Mouse (Mus musculus) lung, postnatal 0 days (tissue): ENCODE data around the gene Trip11. TPM values are rescaled to one million over a fixed set of nuclear protein-coding genes. Genes with fewer than 3 reads are reported as not detected.

Experiments used
- ATAC-seq: fragments of 200-750 bp; cut with Nextera tagmentation; 2 replicates; pipeline ENCODE4 v1.8.0; 2017; ENCODE audit warnings: moderate library complexity
- DNase-seq: peaks from one replicate; pipeline ENCODE4 v3.0.0-alpha.2; 2016; ENCODE audit warnings: low spot score
- H3K27ac ChIP-seq: fragments of 300-500 bp; sonication (generic); 2 replicates; pipeline ENCODE4 v1.5.1; 2014; ENCODE audit warnings: antibody characterized with exemption, mild to moderate bottlenecking, low read length, mixed read lengths
- H3K27me3 ChIP-seq: fragments of 300-500 bp; sonication (generic); replicated peaks from 2 replicates; pipeline ENCODE4 v1.6.1; 2014; ENCODE audit warnings: low read length, mixed read lengths; ENCODE audit not compliant: insufficient read depth
- H3K36me3 ChIP-seq: fragments of 300-500 bp; sonication (generic); 2 replicates; pipeline ENCODE4 v1.6.1; 2014; ENCODE audit warnings: low read length, mixed read lengths; ENCODE audit not compliant: insufficient read depth
- H3K4me1 ChIP-seq: fragments of 300-500 bp; sonication (generic); 2 replicates; pipeline ENCODE4 v1.6.1; 2014; ENCODE audit warnings: antibody characterized with exemption, low read depth, low read length, mixed read lengths; ENCODE audit not compliant: insufficient read depth
- H3K4me2 ChIP-seq: fragments of 300-500 bp; sonication (generic); replicated peaks from 2 replicates; pipeline ENCODE4 v1.6.1; 2014; ENCODE audit warnings: low read depth, mild to moderate bottlenecking, low read length, moderate library complexity, mixed read lengths
- H3K4me3 ChIP-seq: fragments of 300-500 bp; sonication (generic); 2 replicates; pipeline ENCODE4 v1.5.1; 2014; ENCODE audit warnings: low read depth, low read length
- H3K9ac ChIP-seq: fragments of 300-500 bp; sonication (generic); replicated peaks from 2 replicates; pipeline ENCODE4 v1.6.1; 2014; ENCODE audit warnings: low read depth, mild to moderate bottlenecking
- H3K9me3 ChIP-seq: fragments of 300-500 bp; sonication (generic); 2 replicates; pipeline ENCODE4 v1.6.1; 2016; ENCODE audit warnings: low read length, mixed read lengths
- CTCF ChIP-seq: IDR thresholded peaks from 2 replicates; pipeline ENCODE4 v1.5.1; 2016; ENCODE audit warnings: antibody characterized with exemption, mild to moderate bottlenecking
- EP300 ChIP-seq: IDR thresholded peaks from 2 replicates; pipeline ENCODE4 v1.6.1; 2016; ENCODE audit warnings: antibody characterized with exemption, mild to moderate bottlenecking, control low read depth
- WGBS: fragments of 180-500 bp; shearing (Covaris S2); extraction: QIAGEN DNeasy Blood & Tissue Kit; methylation state at CpG from one replicate; pipeline ENCODE4 v1.1.7; 2014; 5-methylcytosine and 5-hydroxymethylcytosine counted together
- polyA plus RNA-seq: library from polyadenylated mRNA; unstranded; fragments of >200 nt; fragmentation: Nextera tagmentation; extraction: Ambion mirVana; gene quantifications from 2 replicates; pipeline ENCODE4 v1.2.1, GENCODE M21; 2015

Trip11 gene
- polyA plus RNA-seq, 1 experiment from 2014 or later = 30.8 TPM

- no peaks in the 10 kb centered on the region for H3K9me3 ChIP-seq
- H3K27ac ChIP-seq = no peak overlapping the region
- TF ChIP-seq EP300 = no peak
- no peak for TF ChIP-seq CTCF
- no peaks in the 10 kb centered on the region for H3K4me1 ChIP-seq
- WGBS = 64% methylated on average over 4 of the region's 4 CpGs
- H3K27me3 ChIP-seq = no peaks in the 10 kb centered on the region
- H3K4me3 ChIP-seq = no peak overlapping the region
- no peak overlapping the region for H3K9ac ChIP-seq
- H3K4me2 ChIP-seq = no peak overlapping the region
- peaks cover 17% of the 10 kb centered on the region; the same call in 1 of the 2 replicates for H3K36me3 ChIP-seq
- no peak for DNase-seq
- no peak for ATAC-seq
Measured at GRCm38 (mm10) chr12:101948801-101949200, 35.7 kb upstream of the Trip11 start.

DNA sequence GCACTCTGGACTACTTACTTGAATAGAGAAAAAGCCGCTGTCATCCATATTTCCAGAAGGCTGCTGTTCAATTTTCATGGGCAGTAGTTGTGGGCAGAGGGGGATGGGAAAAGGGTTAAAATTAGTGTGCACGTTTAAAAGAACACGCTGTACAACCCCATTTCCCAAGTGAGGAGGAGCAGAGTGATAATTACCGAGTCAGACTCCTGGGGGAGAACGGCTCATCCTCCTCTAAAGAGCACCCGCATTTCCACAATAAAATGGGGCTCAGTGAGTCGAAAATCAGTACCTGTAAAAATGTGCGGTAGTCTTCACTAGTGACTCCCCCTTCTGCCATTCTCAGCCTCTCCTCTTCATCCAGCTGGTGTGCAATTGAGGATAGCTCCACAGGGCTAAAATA, 34.9 kb upstream of the Trip11 start:
- TF ChIP-seq EP300 (no peak), CTCF (no peak)
- WGBS = 92% methylated on average over 8 of the region's 8 CpGs
- H3K4me2 ChIP-seq = no peak overlapping the region
- no peak overlapping the region for H3K9ac ChIP-seq
- H3K27ac ChIP-seq = no peak overlapping the region
- no peaks in the 10 kb centered on the region for H3K27me3 ChIP-seq
- ATAC-seq (no peak), DNase-seq (no peak)
- peaks cover 17% of the 10 kb centered on the region; the same call in 1 of the 2 replicates for H3K36me3 ChIP-seq
- no peak overlapping the region for H3K4me3 ChIP-seq
- no peaks in the 10 kb centered on the region for H3K9me3 ChIP-seq
- H3K4me1 ChIP-seq = no peaks in the 10 kb centered on the region

- TF ChIP-seq CTCF (no peak), EP300 (no peak)
- Histone ChIP-seq H3K9me3 (no peaks in the 10 kb centered on the region), H3K4me3 (no peak overlapping the region), H3K27ac (no peak overlapping the region), H3K27me3 (no peaks in the 10 kb centered on the region), H3K4me1 (no peaks in the 10 kb centered on the region), H3K4me2 (no peak overlapping the region), H3K36me3 (peaks cover 27% of the 10 kb centered on the region; the same call in 1 of the 2 replicates), H3K9ac (no peak overlapping the region)
- ATAC-seq = no peak
- DNase-seq = no peak
- WGBS = 88% methylated on average over 7 of the region's 7 CpGs
Measured at GRCm38 (mm10) chr12:101937572-101937971, 24.5 kb upstream of the Trip11 start.

- Histone ChIP-seq H3K27me3 (no peaks in the 10 kb centered on the region), H3K9me3 (no peaks in the 10 kb centered on the region), H3K4me1 (no peaks in the 10 kb centered on the region), H3K9ac (no peak overlapping the region), H3K4me3 (no peak overlapping the region), H3K36me3 (peaks cover 29% of the 10 kb centered on the region), H3K27ac (no peak overlapping the region), H3K4me2 (no peak overlapping the region)
- TF ChIP-seq CTCF (no peak), EP300 (no peak)
- 89% methylated on average over 3 of the region's 3 CpGs for WGBS
- ATAC-seq (no peak), DNase-seq (no peak)
Measured at GRCm38 (mm10) chr12:101935223-101935622, 22.2 kb upstream of the Trip11 start.

GRCm38 (mm10) chr12:101928423-101928822, 15.4 kb upstream of the Trip11 start:
- peaks cover 35% of the 10 kb centered on the region for H3K36me3 ChIP-seq
- H3K27me3 ChIP-seq = no peaks in the 10 kb centered on the region
- ATAC-seq (no peak), DNase-seq (no peak)
- H3K9ac ChIP-seq = no peak overlapping the region
- no peak overlapping the region for H3K4me3 ChIP-seq
- H3K4me2 ChIP-seq = no peak overlapping the region
- no peaks in the 10 kb centered on the region for H3K4me1 ChIP-seq
- no peak overlapping the region for H3K27ac ChIP-seq
- TF ChIP-seq EP300 (no peak), CTCF (no peak)
- WGBS = 78% methylated on average over 1 of the region's 1 CpGs
- no peaks in the 10 kb centered on the region for H3K9me3 ChIP-seq

DNA sequence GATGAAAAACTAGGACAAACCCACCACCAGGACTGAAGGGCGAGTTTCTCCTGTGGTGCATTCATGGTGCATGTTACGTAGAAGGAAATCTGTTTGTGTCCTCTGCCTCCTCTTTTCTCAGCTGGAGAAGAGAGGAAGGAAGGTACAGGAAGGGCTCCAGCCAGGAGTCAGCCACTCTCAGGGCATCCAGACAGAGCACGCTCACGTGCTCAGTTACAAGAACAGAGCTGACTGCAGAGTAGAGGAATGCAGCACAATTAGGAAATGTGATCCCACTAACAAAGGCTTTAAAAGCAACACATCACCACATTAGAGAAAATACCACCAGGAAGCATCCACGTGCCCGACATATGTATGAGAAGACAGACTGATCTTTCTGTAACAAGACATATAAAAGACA, 9.2 kb upstream of the Trip11 start:
- no peak for ATAC-seq

GRCm38 (mm10) chr12:101919847-101920246, 6.8 kb upstream of the Trip11 start:
- no peak overlapping the region for H3K9ac ChIP-seq
- H3K4me3 ChIP-seq = no peak overlapping the region
- DNase-seq (no peak), ATAC-seq (no peak)
- no peaks in the 10 kb centered on the region for H3K9me3 ChIP-seq
- H3K36me3 ChIP-seq = peaks cover 9% of the 10 kb centered on the region; the same call in 1 of the 2 replicates
- no peak overlapping the region for H3K4me2 ChIP-seq
- no peaks in the 10 kb centered on the region for H3K27me3 ChIP-seq
- no peaks in the 10 kb centered on the region for H3K4me1 ChIP-seq
- WGBS = 82% methylated on average over 3 of the region's 3 CpGs
- no peak overlapping the region for H3K27ac ChIP-seq
- no peak for TF ChIP-seq EP300
- no peak for TF ChIP-seq CTCF

More for the DNA sequence above, 9.2 kb upstream of the Trip11 start:
- no peak for TF ChIP-seq EP300
- no peak for TF ChIP-seq CTCF
- Histone ChIP-seq H3K36me3 (peaks cover 19% of the 10 kb centered on the region; the same call in 1 of the 2 replicates), H3K4me1 (no peaks in the 10 kb centered on the region), H3K9me3 (no peaks in the 10 kb centered on the region), H3K9ac (no peak overlapping the region), H3K27ac (no peak overlapping the region), H3K4me3 (no peak overlapping the region), H3K27me3 (no peaks in the 10 kb centered on the region), H3K4me2 (no peak overlapping the region)
- DNase-seq = no peak
- WGBS = 89% methylated on average over 6 of the region's 6 CpGs
